Mouse (Mus musculus) cortical plate, adult 2 months (tissue): ENCODE data around the gene 2300002M23Rik.

ENCODE experiments used
- CTCF ChIP-seq: fragments of 200-500 bp; IDR thresholded peaks from 2 replicates; pipeline ENCODE4 v1.5.1; 2011; ENCODE audit warnings: mild to moderate bottlenecking, control low read depth, low read length; ENCODE audit not compliant: insufficient read depth; ENCODE audit errors: extremely low read depth
- POLR2A ChIP-seq: fragments of 200-500 bp; IDR thresholded peaks from 2 replicates; pipeline ENCODE4 v1.6.1; 2011; ENCODE audit warnings: mild to moderate bottlenecking, low read length, control low read depth; ENCODE audit not compliant: insufficient read depth; ENCODE audit errors: extremely low read depth

GRCm38 (mm10) chr17:35537421-35537820 is 29.8 kb upstream of the 2300002M23Rik start:
- TF ChIP-seq CTCF (no peak), POLR2A (no peak)
